Mouse (Mus musculus): ENCODE results near the gene Galk1. TPM values are rescaled to one million over a fixed set of nuclear protein-coding genes. Genes with fewer than 3 reads are reported as not detected.
"Not testable (repeated sequence)": the region's sequence is repeated elsewhere in the genome, so short reads cannot be mapped to it uniquely, and the experiment has no call there.

The Galk1 gene
- total and polyA plus RNA-seq, 2 experiments from 2014 or later = 44.0 to 47.7 TPM

DNA sequence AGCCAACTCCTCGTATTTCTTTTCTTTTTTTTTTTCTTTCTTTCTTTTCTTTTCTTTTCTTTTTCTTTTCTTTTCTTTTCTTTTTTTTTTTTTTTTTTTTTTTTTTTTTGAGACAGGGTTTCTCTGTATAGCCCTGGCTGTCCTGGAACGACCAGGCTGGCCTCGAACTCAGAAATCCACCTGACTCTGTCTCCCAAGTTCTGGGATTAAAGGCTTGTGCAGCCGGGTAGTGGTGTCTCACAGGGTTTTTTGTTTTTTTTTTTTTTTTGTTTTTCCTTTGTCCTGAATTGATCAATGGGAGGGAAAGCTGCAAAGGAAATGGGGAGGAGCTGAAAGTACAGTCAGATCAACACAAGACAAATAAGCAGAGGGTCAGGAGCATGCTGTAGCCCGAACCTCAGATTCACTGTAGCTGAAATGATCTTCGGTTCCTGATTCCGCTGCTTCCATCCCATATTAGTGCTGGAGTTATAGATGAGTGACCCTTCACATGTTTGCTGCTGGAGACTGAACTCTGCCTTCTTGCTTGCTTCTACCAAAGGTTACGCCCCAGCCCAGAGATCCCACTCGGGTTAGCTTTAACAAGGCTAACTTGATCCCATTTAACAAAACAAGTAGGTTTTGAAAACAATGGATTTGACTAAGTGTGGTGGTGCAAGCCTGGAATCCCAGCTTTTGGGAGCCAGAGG lies 15.8 kb upstream of the Galk1 start:
- Histone ChIP-seq H3K27ac (ENCODE audit: low read depth, low read length) (no peak overlapping the region), H3K36me3 (ENCODE audit: insufficient read depth, low read length) (no peaks in the 10 kb centered on the region), H3K4me2 (ENCODE audit: low read depth, low read length, poor library complexity, severe bottlenecking) (no peak overlapping the region), H3K4me3 (ENCODE audit: low read depth, low read length) (no peak overlapping the region), H3K4me1 (ENCODE audit: insufficient read depth, low read length) (peaks cover 8% of the 10 kb centered on the region; the same call in 1 of the 2 replicates), H3K27me3 (ENCODE audit: insufficient read depth, low read length) (no peaks in the 10 kb centered on the region), H3K9ac (replicated peaks; ENCODE audit: low read length, poor library complexity, severe bottlenecking) (no peak overlapping the region), H3K9me3 (ENCODE audit: low read length) (no peaks in the 10 kb centered on the region)
- 78% methylated on average over 9 of the region's 9 CpGs for WGBS
- ATAC-seq (ENCODE audit: low FRiP score) (no peak), DNase-seq (ENCODE audit: low spot score) (no peak)
- TF ChIP-seq CTCF (IDR thresholded peaks at IDR 0.05) = no peak

DNA sequence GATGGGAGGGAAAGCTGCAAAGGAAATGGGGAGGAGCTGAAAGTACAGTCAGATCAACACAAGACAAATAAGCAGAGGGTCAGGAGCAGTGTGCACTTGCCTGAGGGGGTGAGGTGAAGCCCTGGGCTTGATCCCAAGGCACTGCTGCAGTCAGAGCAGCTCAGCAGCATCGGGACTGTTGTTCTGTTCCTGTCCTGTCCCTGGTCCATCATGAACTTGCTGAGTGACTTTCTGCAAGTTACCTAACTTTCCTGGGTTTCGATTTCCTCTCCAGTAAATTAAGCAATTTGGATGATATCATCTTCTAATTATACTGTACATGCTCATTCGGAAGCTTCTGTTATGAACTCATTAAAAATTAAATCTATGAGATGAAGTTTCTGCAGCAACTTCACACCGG lies 15.2 kb upstream of the Galk1 start, which contains the start of gene H3f3b:
H3f3b (minus strand) TSS at position 207 of the 400 bp plus-strand sequence.
- DNase-seq (ENCODE audit: low spot score) (no peak), ATAC-seq (ENCODE audit: low FRiP score) (no peak)
- Histone ChIP-seq H3K4me1 (ENCODE audit: insufficient read depth, low read length) (peaks cover 8% of the 10 kb centered on the region; the same call in 1 of the 2 replicates), H3K9ac (replicated peaks; ENCODE audit: low read length, poor library complexity, severe bottlenecking) (no peak within 1 kb of the TSS), H3K9me3 (ENCODE audit: low read length) (no peaks in the 10 kb centered on the region), H3K4me3 (ENCODE audit: low read depth, low read length) (no peak within 1 kb of the TSS), H3K36me3 (ENCODE audit: insufficient read depth, low read length) (no peaks in the 10 kb centered on the region), H3K27ac (ENCODE audit: low read depth, low read length) (no peak within 1 kb of the TSS), H3K4me2 (ENCODE audit: low read depth, low read length, poor library complexity, severe bottlenecking) (no peak within 1 kb of the TSS), H3K27me3 (ENCODE audit: insufficient read depth, low read length) (no peaks in the 10 kb centered on the region)
- no peak for TF ChIP-seq CTCF (IDR thresholded peaks at IDR 0.05)
- WGBS = 80% methylated on average over 4 of the region's 4 CpGs

DNA sequence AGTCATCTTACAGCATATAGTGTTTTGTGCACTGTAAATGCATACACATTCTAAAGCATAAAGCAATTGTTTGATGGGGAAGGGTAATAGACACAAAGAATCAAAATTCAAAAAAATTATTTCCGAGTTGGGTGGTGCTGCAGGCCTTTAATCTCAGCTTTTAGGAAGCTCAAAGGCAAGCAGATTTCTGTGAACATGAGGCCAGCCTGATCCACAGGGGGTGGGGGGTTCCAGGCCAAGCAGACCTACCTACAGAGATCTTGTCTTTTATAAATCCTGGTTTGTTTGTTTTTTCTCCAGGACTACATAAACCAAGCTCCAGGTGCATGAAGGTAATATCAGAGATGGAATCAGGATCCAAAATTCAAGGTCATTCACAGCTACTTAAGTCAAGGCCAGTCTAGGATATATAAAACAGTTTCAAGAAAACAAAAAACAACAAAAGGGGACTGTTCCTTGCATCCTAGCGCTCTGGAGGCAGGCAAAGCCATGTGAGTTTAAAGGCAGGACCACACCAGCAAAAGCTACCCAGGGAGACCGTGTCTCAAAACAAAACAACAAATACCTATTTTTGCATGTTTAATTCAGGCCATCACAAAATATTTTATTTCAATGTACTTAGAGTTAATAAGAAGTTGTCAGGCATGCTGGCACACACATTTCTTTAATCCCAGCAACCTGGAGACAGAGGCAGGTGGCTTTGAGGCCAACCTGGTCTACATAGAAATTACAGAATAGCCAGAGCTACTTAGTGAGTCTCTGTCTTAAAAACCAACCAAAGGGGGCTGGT lies 12.7 kb upstream of the Galk1 start:
- WGBS = 91% methylated on average over 3 of the region's 3 CpGs
- no peak for ATAC-seq (ENCODE audit: low FRiP score)
- no peak overlapping the region for H3K4me3 ChIP-seq (ENCODE audit: low read depth, low read length)

DNA sequence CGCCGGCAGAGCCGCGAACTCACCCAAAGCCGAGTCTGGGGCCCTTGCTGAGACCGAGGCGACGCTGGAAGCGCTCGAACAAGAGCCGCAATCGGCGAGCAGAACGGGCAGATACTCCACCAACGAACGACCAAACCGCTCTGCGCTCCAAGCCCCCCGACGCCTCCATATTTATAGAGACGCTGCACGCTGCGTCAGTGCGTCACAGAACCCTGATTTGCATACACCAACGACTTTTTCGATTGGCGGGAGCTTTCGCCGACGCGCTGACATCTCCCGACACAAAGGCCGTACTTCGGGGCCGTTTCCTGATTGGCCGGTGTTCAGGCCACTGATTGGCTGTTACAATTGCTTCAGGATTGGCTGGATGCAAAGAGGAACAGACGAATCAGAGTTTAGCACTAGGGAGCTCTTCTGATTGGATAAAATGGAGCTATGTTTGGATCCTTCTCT lies 11.9 kb upstream of the Galk1 start:
- no peak overlapping the region; the same call in 1 of the 2 replicates for H3K4me2 ChIP-seq (ENCODE audit: low read depth, low read length, poor library complexity, severe bottlenecking)
- H3K4me3 ChIP-seq (ENCODE audit: low read depth, low read length) = peak overlapping the region; percentile 95
- DNase-seq (ENCODE audit: low spot score) (peak; percentile 100), ATAC-seq (ENCODE audit: low FRiP score) (peak; percentile 93)
- WGBS = under 1% methylated on average over 37 of the region's 37 CpGs
- TF ChIP-seq CTCF (IDR thresholded peaks at IDR 0.05) = no peak
- no peaks in the 10 kb centered on the region for H3K27me3 ChIP-seq (ENCODE audit: insufficient read depth, low read length)
- H3K36me3 ChIP-seq (ENCODE audit: insufficient read depth, low read length) = peaks cover 3% of the 10 kb centered on the region; the same call in 1 of the 2 replicates
- 0 out of 2 replicates have a peak, but pooled peaks cover 4% of the 10 kb centered on the region for H3K4me1 ChIP-seq (ENCODE audit: insufficient read depth, low read length)
- peak overlapping the region; percentile 99 for H3K27ac ChIP-seq (ENCODE audit: low read depth, low read length)
- peak overlapping the region; percentile 100 for H3K9ac ChIP-seq (replicated peaks; ENCODE audit: low read length, poor library complexity, severe bottlenecking)
- no peaks in the 10 kb centered on the region for H3K9me3 ChIP-seq (ENCODE audit: low read length)

More for the DNA sequence above, 12.7 kb upstream of the Galk1 start:
- Histone ChIP-seq H3K9ac (replicated peaks; ENCODE audit: low read length, poor library complexity, severe bottlenecking) (no peak overlapping the region), H3K27me3 (ENCODE audit: insufficient read depth, low read length) (no peaks in the 10 kb centered on the region), H3K36me3 (ENCODE audit: insufficient read depth, low read length) (peaks cover 3% of the 10 kb centered on the region; the same call in 1 of the 2 replicates), H3K4me2 (ENCODE audit: low read depth, low read length, poor library complexity, severe bottlenecking) (no peak overlapping the region), H3K27ac (ENCODE audit: low read depth, low read length) (peak overlapping the region; percentile 77), H3K4me1 (ENCODE audit: insufficient read depth, low read length) (0 out of 2 replicates have a peak, but pooled peaks cover 4% of the 10 kb centered on the region), H3K9me3 (ENCODE audit: low read length) (no peaks in the 10 kb centered on the region)
- DNase-seq (ENCODE audit: low spot score) = no peak
- TF ChIP-seq CTCF (IDR thresholded peaks at IDR 0.05) = no peak

DNA sequence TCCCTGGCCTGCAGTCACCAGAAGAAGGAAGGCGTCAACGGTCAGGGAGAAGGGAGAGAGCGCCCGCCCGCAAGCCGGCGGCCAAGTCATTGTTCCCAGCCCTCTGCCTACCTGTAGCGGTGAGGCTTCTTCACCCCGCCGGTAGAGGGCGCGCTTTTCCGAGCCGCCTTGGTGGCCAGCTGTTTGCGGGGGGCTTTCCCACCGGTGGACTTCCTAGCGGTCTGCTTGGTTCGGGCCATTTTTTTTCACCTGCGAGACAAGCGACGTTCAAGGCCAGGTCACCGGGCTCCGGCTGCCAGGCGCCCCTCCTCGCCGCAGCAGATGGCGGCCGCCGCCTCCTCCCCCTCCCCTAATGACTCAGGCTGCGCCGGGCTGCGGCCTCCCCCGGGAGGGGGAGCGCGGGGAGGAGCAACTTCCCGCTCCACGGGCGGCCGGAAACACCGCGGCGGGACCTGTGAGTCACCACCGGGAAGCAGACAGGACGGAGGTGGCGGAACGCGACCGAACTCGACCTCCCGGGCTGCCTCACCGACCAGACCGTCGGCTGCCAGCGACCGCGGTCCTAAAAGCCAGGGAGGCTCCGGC lies 11.3 kb upstream of the Galk1 start:
- Histone ChIP-seq H3K4me2 (ENCODE audit: low read depth, low read length, poor library complexity, severe bottlenecking) (peak overlapping the region; percentile 30; the same call in 1 of the 2 replicates), H3K4me3 (ENCODE audit: low read depth, low read length) (peak overlapping the region; percentile 95), H3K9me3 (ENCODE audit: low read length) (no peaks in the 10 kb centered on the region), H3K4me1 (ENCODE audit: insufficient read depth, low read length) (0 out of 2 replicates have a peak, but pooled peaks cover 4% of the 10 kb centered on the region), H3K27ac (ENCODE audit: low read depth, low read length) (peak overlapping the region; percentile 99), H3K36me3 (ENCODE audit: insufficient read depth, low read length) (peaks cover 3% of the 10 kb centered on the region; the same call in 1 of the 2 replicates), H3K27me3 (ENCODE audit: insufficient read depth, low read length) (no peaks in the 10 kb centered on the region), H3K9ac (replicated peaks; ENCODE audit: low read length, poor library complexity, severe bottlenecking) (peak overlapping the region; percentile 100)
- ATAC-seq (ENCODE audit: low FRiP score) (peak; percentile 59), DNase-seq (ENCODE audit: low spot score) (peak; percentile 71)
- TF ChIP-seq CTCF (IDR thresholded peaks at IDR 0.05) = peak; percentile 80
- WGBS = 1% methylated on average over 52 of the region's 57 CpGs

DNA sequence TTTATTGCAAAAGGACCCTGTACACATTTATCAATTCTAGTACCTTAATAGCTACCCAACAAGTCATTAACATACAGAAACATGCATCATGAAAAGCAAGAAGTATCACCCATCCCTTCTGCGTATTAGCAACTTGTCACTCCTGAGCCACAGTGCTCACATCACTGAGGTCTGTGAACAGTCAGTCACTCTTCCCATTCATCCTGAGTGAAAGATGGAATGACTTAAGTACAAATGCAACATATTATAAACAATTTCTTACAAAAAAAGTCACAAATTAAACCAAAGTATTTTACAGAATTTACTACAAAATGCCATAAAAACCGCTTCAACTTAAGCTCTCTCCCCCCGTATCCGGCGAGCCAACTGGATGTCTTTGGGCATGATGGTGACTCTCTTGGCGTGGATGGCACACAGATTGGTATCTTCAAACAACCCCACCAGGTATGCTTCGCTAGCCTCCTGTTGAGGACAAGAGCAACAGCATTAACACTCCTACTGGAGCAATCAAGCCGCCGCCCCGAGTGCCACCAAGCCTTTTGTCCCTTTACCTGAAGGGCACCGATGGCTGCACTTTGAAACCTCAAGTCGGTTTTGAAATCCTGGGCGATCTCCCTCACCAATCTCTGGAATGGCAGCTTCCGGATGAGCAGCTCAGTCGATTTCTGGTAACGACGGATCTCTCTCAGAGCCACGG lies 10.7 kb upstream of the Galk1 start:
- 3% methylated on average over 18 of the region's 18 CpGs for WGBS
- H3K27ac ChIP-seq (ENCODE audit: low read depth, low read length) = peak overlapping the region; percentile 99
- DNase-seq (ENCODE audit: low spot score); H3K9me3 ChIP-seq (ENCODE audit: low read length); ATAC-seq (ENCODE audit: low FRiP score); H3K27me3 ChIP-seq (ENCODE audit: insufficient read depth, low read length); H3K4me1 ChIP-seq (ENCODE audit: insufficient read depth, low read length); H3K36me3 ChIP-seq (ENCODE audit: insufficient read depth, low read length): not testable (repeated sequence)
- peak overlapping the region; percentile 100 for H3K9ac ChIP-seq (replicated peaks; ENCODE audit: low read length, poor library complexity, severe bottlenecking)
- peak overlapping the region; percentile 95 for H3K4me3 ChIP-seq (ENCODE audit: low read depth, low read length)
- H3K4me2 ChIP-seq (ENCODE audit: low read depth, low read length, poor library complexity, severe bottlenecking) = peak overlapping the region; percentile 30; the same call in 1 of the 2 replicates
